Comparison of ENCODE assay signal across 8 mouse cellular contexts in the genomic region with DNA sequence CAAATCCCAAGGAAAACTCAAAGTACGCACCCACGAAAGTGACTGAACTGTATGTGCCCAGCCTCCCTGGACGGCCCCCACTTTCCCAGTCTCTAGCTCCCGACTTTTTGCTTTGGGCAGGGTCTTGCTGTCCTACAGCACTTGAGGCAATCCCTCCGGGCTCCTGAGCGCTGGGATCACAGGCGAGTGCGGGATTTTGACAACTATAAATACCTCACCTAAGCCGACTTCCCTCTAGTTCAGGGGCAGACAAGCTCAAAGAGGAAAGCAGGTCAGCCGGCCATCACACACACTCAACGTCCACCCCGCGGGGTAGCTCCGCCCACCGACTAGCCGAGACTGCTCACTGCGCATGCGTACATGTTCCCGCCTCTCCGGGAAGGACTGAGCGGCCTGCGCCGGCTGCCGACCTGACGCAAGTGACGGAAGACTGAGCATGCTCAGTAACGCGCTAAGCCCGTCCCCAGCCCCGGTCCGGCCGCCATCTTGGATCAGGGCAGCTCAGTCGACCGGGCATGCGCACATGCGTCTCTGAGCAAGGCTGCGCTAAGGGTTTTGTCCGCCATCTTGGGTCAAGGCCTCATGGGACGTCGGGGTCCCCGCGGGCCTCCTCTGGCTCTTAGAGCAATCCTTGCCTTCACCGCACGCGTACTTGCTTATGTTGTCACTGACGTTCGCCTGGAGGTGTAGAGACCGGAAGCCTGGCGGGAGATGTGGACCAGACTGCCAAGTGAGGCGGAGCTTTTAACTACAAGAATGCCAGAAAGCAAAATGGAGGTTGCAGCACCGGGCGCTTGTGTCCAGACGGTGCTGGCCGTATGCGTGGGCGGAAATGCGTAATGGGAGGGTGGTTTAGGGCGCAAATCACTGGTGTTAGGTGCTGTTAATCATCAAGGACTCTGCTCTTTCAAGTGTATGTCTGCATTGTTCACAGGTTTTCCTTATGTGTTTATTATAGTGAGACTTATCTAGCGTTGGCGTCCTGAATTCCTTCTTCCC. TPM values are rescaled to one million over a fixed set of nuclear protein-coding genes. Genes with fewer than 3 reads are reported as not detected.
DNase-seq lines count a peak whose midpoint lies in the region; ATAC-seq lines count a peak whose summit lies in the region.

A gene (minus strand): TSS at position 545 of the 999 bp plus-strand sequence.

- ATAC-seq in inflammation-experienced regulatory T-cells, adult 6 months, result peak; percentile 89
- peak; percentile 98 for ATAC-seq in megakaryocyte-erythroid progenitor cell, adult 5-6 weeks (replicated peaks; ENCODE audit: low FRiP score, low TSS enrichment, poor library complexity, severe bottlenecking)

- DNase-seq in adrenal gland, adult (ENCODE audit: inconsistent age in 2 of 2, low spot score in 1 of 2), result peak; percentile 100
- DNase-seq in embryo, embryonic 10.5 days (ENCODE audit: low spot score), result peak; percentile 100
- DNase-seq in gastrocnemius, postnatal 14 days, result peak; percentile 100
- peak; percentile 99 to 100 for DNase-seq in left cerebral cortex, postnatal 10 days (ENCODE audit: extremely low spot score in 1 of 2, low spot score in 2 of 2)
- DNase-seq in right cerebral cortex, postnatal 25 days, result peak; percentile 100
- DNase-seq in urinary bladder, postnatal 4 days (ENCODE audit: low spot score in 2 of 2), result peak; percentile 100

- intact Hi-C loops in gastrocnemius, postnatal 14 days (cut with DNase I; ENCODE audit: low total_unique reads), result no loop called here
- intact Hi-C loops in left cerebral cortex, postnatal 10 days (cut with DNase I), result loop anchor here (10.0 kb wide), 1 partner anchor 404 kb away; a partner anchor contains a TSS

RNA-seq across cellular contexts. Expression of the gene that starts here (rescaled TPM):
- 10 to 100 TPM; 28.9 to 29.6 TPM for total RNA-seq in gastrocnemius, postnatal 14 days (2021)
- 10 to 100 TPM; 16.8 to 30.5 (median 21.6) TPM for polyA plus RNA-seq in inflammation-experienced regulatory T-cells, adult 6 months (2017; shearing (Covaris generic))
- 10 to 100 TPM; 29.1 to 29.9 TPM for total RNA-seq in left cerebral cortex, postnatal 10 days (2021)
- total RNA-seq in megakaryocyte-erythroid progenitor cell, adult 5-6 weeks (2014; fragmentation: Nextera tagmentation), result 26.9 and 27.6 TPM in 2 replicates
- 11.5 and 13.8 TPM in 2 replicates for total RNA-seq in megakaryocyte-erythroid progenitor cell, adult 5-6 weeks (2017)

Comparison
In these comparisons a context has a peak if more than half of its experiments do, and no peak if none do; other contexts are left out.
1. Peak in every context shown above with its lines: DNase-seq and ATAC-seq.